Mouse (Mus musculus) G1E (cell line): ENCODE measurements around the gene March1. TPM values are rescaled to one million over a fixed set of nuclear protein-coding genes. Genes with fewer than 3 reads are reported as not detected.

Experiments
- ATAC-seq: 2 replicates; pipeline ENCODE4 v1.8.0; 2016; ENCODE audit warnings: mild to moderate bottlenecking; ENCODE audit not compliant: insufficient number of reproducible peaks, poor library complexity, low FRiP score, severe bottlenecking; ENCODE audit errors: extremely low read depth
- DNase-seq: peaks from one replicate; pipeline ENCODE4 v3.0.0; 2012; ENCODE audit warnings: low spot score
- H3K27me3 ChIP-seq: 2 replicates; pipeline ENCODE4 v1.6.1; 2012; ENCODE audit warnings: mild to moderate bottlenecking, low read length, inconsistent platforms; ENCODE audit not compliant: insufficient read depth
- H3K36me3 ChIP-seq: replicated peaks from 2 replicates; pipeline ENCODE3; 2012; ENCODE audit warnings: mild to moderate bottlenecking, inconsistent platforms
- H3K4me1 ChIP-seq: 2 replicates; pipeline ENCODE4 v1.6.1; 2012; ENCODE audit warnings: low read depth, low read length, inconsistent platforms, mixed read lengths; ENCODE audit not compliant: insufficient read depth
- H3K4me3 ChIP-seq: 2 replicates; pipeline ENCODE4 v1.5.1; 2012; ENCODE audit warnings: low read depth, mild to moderate bottlenecking, inconsistent platforms, low read length, moderate library complexity, mixed read lengths
- H3K9me3 ChIP-seq: replicated peaks from 2 replicates; pipeline ENCODE4 v1.6.1; 2012; ENCODE audit warnings: inconsistent platforms
- CTCF ChIP-seq: IDR thresholded peaks from 2 replicates; pipeline ENCODE4 v1.5.1; 2012; ENCODE audit warnings: low read depth, low read length, inconsistent platforms, mixed read lengths
- GATA1 ChIP-seq: IDR thresholded peaks from 2 replicates; pipeline ENCODE4 v1.6.1; 2012; ENCODE audit warnings: borderline replicate concordance, low read length, inconsistent platforms, mixed read lengths
- GATA2 ChIP-seq: IDR thresholded peaks from 2 replicates; pipeline ENCODE4 v1.6.1; 2012; ENCODE audit warnings: low read depth, low read length, inconsistent platforms, borderline replicate concordance
- POLR2AphosphoS5 ChIP-seq: IDR thresholded peaks from 2 replicates; pipeline ENCODE4 v1.6.1; 2012; ENCODE audit warnings: low read depth, low read length, inconsistent platforms; ENCODE audit not compliant: insufficient replicate concordance
- TAL1 ChIP-seq: conservative IDR thresholded peaks from 2 replicates; pipeline ENCODE4 v1.6.1; 2012; ENCODE audit warnings: low read depth, low read length, inconsistent platforms, mixed read lengths
- polyA plus RNA-seq: library from polyadenylated mRNA; stranded (reverse); fragments of >175 nt; gene quantifications from 2 replicates; pipeline ENCODE4 v1.2.3, GENCODE M21; 2012
- total RNA-seq, 2 experiments: library from RNA; stranded (forward) in 1 of 2; stranded (reverse) in 1 of 2; fragments of 200-1000 nt in 1 of 2; fragments of >200 nt in 1 of 2; fragmentation: Nextera tagmentation in 1 of 2; gene quantifications; 2 replicates each; pipeline ENCODE4 v1.2.3; 2014 to 2017

The March1 gene
- total and polyA plus RNA-seq, 3 experiments = 0.16 TPM; not detected in 2

DNA sequence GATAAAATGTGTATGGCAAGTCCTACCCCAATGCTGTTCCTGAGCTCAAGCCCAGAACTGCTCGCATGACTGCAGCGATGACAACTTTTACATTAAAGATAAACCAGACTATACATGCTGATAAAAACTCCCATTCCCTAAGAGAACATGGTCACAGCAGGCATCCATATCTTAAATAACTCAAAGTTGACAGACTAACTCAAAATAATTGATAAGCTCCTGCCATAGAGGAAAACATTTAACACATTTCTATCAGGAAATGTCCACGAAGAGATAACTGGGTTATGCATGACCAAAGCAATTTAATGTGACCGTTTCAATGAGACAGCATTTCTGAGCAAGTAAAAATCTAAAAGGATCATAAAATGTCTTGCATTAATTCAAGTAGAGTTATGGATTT is 563.6 kb downstream of the March1 start:
- TF ChIP-seq CTCF (no peak), GATA1 (no peak), TAL1 (peak; percentile 36; the same call in 1 of the 2 replicates), GATA2 (no peak), POLR2AphosphoS5 (no peak)
- Histone ChIP-seq H3K9me3 (no peaks in the 10 kb centered on the region), H3K36me3 (no peaks in the 10 kb centered on the region), H3K4me3 (no peak overlapping the region; the same call in 1 of the 2 replicates), H3K27me3 (no peaks in the 10 kb centered on the region), H3K4me1 (peaks cover 34% of the 10 kb centered on the region)
- peak; percentile 9 for DNase-seq
- ATAC-seq = peak; percentile 84

DNA sequence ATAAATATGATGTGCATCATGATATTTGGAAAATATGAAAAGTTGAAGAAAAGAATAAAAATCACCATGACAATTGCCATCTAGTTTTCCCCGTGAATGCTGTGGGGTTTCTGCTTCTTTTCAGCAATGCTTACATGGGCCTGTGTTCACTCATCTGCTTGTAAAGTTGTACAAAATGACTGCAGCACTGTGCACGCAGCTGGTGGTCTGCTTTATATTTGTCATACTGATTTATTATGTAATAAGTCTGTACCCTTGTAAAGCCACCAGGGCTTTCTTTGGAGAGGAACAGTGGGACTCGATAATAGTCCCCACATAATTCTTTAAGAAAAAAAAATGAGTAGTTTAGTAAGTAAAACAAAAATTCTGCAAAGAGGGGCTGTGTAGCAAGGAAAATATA is 564.6 kb downstream of the March1 start:
- H3K4me1 ChIP-seq = peaks cover 40% of the 10 kb centered on the region
- H3K9me3 ChIP-seq = no peaks in the 10 kb centered on the region
- no peak overlapping the region for H3K4me3 ChIP-seq
- no peak for TF ChIP-seq CTCF
- no peak for TF ChIP-seq GATA2
- no peak for TF ChIP-seq GATA1
- no peak for TF ChIP-seq TAL1
- no peak for TF ChIP-seq POLR2AphosphoS5
- no peaks in the 10 kb centered on the region for H3K27me3 ChIP-seq
- H3K36me3 ChIP-seq = no peaks in the 10 kb centered on the region
- ATAC-seq (no peak), DNase-seq (no peak)

DNA sequence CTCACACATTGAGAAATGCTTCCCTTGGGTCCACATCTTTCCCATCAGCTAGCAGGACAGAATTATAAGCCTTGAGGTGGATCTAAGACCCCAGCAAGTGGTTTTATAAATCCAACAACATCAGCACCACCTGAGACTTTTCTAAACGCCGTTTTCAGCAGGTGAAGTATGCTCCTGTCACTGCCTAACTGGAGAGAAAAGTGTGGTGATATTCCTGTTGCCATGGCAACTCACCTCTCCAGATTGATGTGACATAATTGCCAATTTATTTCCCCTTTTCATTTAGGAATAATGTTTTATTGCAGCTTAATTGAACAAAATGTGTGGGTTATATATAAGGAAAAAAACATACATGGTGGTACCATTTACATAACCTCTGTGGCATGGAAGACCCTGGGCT is 565.8 kb downstream of the March1 start:
- Histone ChIP-seq H3K36me3 (no peaks in the 10 kb centered on the region), H3K27me3 (no peaks in the 10 kb centered on the region), H3K4me1 (peaks cover 46% of the 10 kb centered on the region), H3K4me3 (no peak overlapping the region), H3K9me3 (no peaks in the 10 kb centered on the region)
- TF ChIP-seq GATA1 (no peak), POLR2AphosphoS5 (no peak), TAL1 (no peak), GATA2 (no peak), CTCF (no peak)
- no peak for ATAC-seq
- DNase-seq = no peak

- TF ChIP-seq CTCF (no peak), TAL1 (no peak)
- Histone ChIP-seq H3K9me3 (no peaks in the 10 kb centered on the region), H3K27me3 (no peaks in the 10 kb centered on the region), H3K4me3 (no peak overlapping the region), H3K4me1 (peaks cover 45% of the 10 kb centered on the region), H3K36me3 (no peaks in the 10 kb centered on the region)
- DNase-seq = no peak
- no peak for ATAC-seq
Measured at GRCm38 (mm10) chr8:66185226-66185625, 567.5 kb downstream of the March1 start.

DNA sequence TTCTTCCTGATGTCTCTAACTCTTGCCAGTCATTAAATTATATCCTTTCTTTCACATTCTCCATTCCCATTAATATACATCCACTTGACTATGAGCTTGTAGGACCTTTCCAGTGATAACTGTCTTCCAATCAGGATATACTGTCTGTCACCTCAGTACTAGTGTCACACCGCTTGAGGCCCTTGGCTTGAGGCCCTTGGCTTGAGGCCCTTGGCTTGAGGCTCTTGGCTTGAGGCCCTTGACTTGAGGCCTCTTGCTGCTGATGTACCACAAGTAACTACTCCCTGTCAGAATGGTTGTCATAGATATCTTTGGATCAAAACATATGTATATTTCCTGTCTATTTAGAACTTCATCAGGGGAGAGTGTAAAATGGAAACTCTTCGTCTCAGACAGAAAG is 576.7 kb downstream of the March1 start:
- H3K36me3 ChIP-seq = no peaks in the 10 kb centered on the region
- no peak for TF ChIP-seq POLR2AphosphoS5
- no peak for TF ChIP-seq GATA2
- TF ChIP-seq GATA1 = no peak
- no peak for TF ChIP-seq TAL1
- no peak for TF ChIP-seq CTCF
- no peak for DNase-seq
- H3K4me1 ChIP-seq = peaks cover 3% of the 10 kb centered on the region; the same call in 1 of the 2 replicates
- no peaks in the 10 kb centered on the region for H3K9me3 ChIP-seq
- no peak for ATAC-seq
- H3K4me3 ChIP-seq = no peak overlapping the region
- no peaks in the 10 kb centered on the region for H3K27me3 ChIP-seq

DNA sequence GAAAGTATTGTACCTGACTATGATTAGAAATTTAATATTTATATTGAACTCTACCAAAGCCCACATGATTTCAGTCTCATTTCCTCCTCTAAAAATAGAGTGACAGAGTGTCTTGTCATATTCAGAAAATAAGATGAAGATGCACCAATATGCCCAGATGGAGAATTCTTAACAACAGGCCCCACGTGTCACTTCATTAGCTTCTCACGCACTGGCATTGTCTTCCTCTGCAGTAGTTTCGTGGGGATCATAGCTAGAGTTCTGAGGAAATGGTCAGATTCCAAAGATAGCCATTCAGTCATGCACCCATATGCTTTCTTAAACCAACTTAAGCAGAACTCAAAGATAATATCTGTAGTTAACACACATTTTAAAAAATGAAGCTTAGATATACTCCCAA is 582.5 kb downstream of the March1 start:
- Histone ChIP-seq H3K27me3 (no peaks in the 10 kb centered on the region), H3K4me1 (peaks cover 7% of the 10 kb centered on the region; the same call in 1 of the 2 replicates), H3K4me3 (no peak overlapping the region), H3K36me3 (no peaks in the 10 kb centered on the region), H3K9me3 (no peaks in the 10 kb centered on the region)
- DNase-seq = no peak
- peak; percentile 28 for ATAC-seq
- TF ChIP-seq GATA1 = no peak
- TF ChIP-seq POLR2AphosphoS5 = no peak
- TF ChIP-seq GATA2 = no peak
- no peak for TF ChIP-seq TAL1
- no peak for TF ChIP-seq CTCF

- no peak for ATAC-seq
- H3K36me3 ChIP-seq = no peaks in the 10 kb centered on the region
- no peak for DNase-seq
- H3K9me3 ChIP-seq = no peaks in the 10 kb centered on the region
- H3K4me1 ChIP-seq = peaks cover 7% of the 10 kb centered on the region; the same call in 1 of the 2 replicates
- TF ChIP-seq GATA1 (no peak), POLR2AphosphoS5 (no peak), GATA2 (no peak), CTCF (no peak), TAL1 (no peak)
- no peaks in the 10 kb centered on the region for H3K27me3 ChIP-seq
- no peak overlapping the region for H3K4me3 ChIP-seq
Measured at GRCm38 (mm10) chr8:66203814-66204438, 586.2 kb downstream of the March1 start.
